Mouse (Mus musculus): Measurements from ENCODE around the gene Sostdc1. TPM values are rescaled to one million over a fixed set of nuclear protein-coding genes. Genes with fewer than 3 reads are reported as not detected.

Sostdc1 gene
- total and polyA plus RNA-seq, 2 experiments from 2014 or later = 8.3 to 16.7 TPM

- Histone ChIP-seq H3K27me3 (ENCODE audit: insufficient read depth, low read length) (no peaks in the 10 kb centered on the region), H3K4me3 (ENCODE audit: low read depth, low read length) (no peak overlapping the region), H3K4me2 (ENCODE audit: low read depth) (no peak overlapping the region), H3K4me1 (ENCODE audit: insufficient read depth) (no peaks in the 10 kb centered on the region), H3K9ac (no peak overlapping the region), H3K36me3 (ENCODE audit: insufficient read depth) (no peaks in the 10 kb centered on the region), H3K27ac (ENCODE audit: low read depth, low read length) (no peak overlapping the region), H3K9me3 (ENCODE audit: low read length) (no peaks in the 10 kb centered on the region)
- DNase-seq (no peak), ATAC-seq (no peak)
- TF ChIP-seq CTCF (IDR thresholded peaks at IDR 0.05; ENCODE audit: low read depth) = no peak
- WGBS = 94% methylated on average over 5 of the region's 5 CpGs
These were observed 46.8 kb downstream of the Sostdc1 start for GRCm38 (mm10) chr12:36360693-36361092.

GRCm38 (mm10) chr12:36364013-36364412, 50.1 kb downstream of the Sostdc1 start:
- Histone ChIP-seq H3K4me2 (ENCODE audit: low read depth) (no peak overlapping the region), H3K4me1 (ENCODE audit: insufficient read depth) (no peaks in the 10 kb centered on the region), H3K9ac (no peak overlapping the region), H3K9me3 (ENCODE audit: low read length) (no peaks in the 10 kb centered on the region), H3K27ac (ENCODE audit: low read depth, low read length) (no peak overlapping the region), H3K4me3 (ENCODE audit: low read depth, low read length) (no peak overlapping the region), H3K27me3 (ENCODE audit: insufficient read depth, low read length) (no peaks in the 10 kb centered on the region), H3K36me3 (ENCODE audit: insufficient read depth) (no peaks in the 10 kb centered on the region)
- DNase-seq (no peak), ATAC-seq (no peak)
- TF ChIP-seq CTCF (IDR thresholded peaks at IDR 0.05; ENCODE audit: low read depth) = no peak
- 92% methylated on average over 4 of the region's 4 CpGs for WGBS

Other genes starting within 250 kb of the Sostdc1 start
- 77.7 and 80.0 TPM in 2 replicates for gene Ankmy2, start 157.0 kb upstream of the Sostdc1 start, total RNA-seq (2014; rRNA removed)
- 65.3 and 78.6 TPM in 2 replicates for gene Ankmy2, start 157.0 kb upstream of the Sostdc1 start, polyA plus RNA-seq (2015; fragmentation: Nextera tagmentation; extraction: Ambion mirVana)
- 379 and 428 TPM in 2 replicates for gene Bzw2, start 156.1 kb upstream of the Sostdc1 start, total RNA-seq (2014; rRNA removed)
- gene Bzw2, start 156.1 kb upstream of the Sostdc1 start, polyA plus RNA-seq (2015; fragmentation: Nextera tagmentation; extraction: Ambion mirVana) = 433 and 494 TPM in 2 replicates
- gene Lrrc72, start 60.7 kb upstream of the Sostdc1 start, total RNA-seq (2014; rRNA removed) = not detected in 2 replicates
- not detected in 2 replicates for gene Lrrc72, start 60.7 kb upstream of the Sostdc1 start, polyA plus RNA-seq (2015; fragmentation: Nextera tagmentation; extraction: Ambion mirVana)
- gene Ispd, start 67.3 kb downstream of the Sostdc1 start, total RNA-seq (2014; rRNA removed) = 10.3 and 12.4 TPM in 2 replicates
- 8.0 and 9.6 TPM in 2 replicates for gene Ispd, start 67.3 kb downstream of the Sostdc1 start, polyA plus RNA-seq (2015; fragmentation: Nextera tagmentation; extraction: Ambion mirVana)
- gene D630036H23Rik, start 68.0 kb downstream of the Sostdc1 start, total RNA-seq (2014; rRNA removed) = 1.1 and 2.9 TPM in 2 replicates
- gene D630036H23Rik, start 68.0 kb downstream of the Sostdc1 start, polyA plus RNA-seq (2015; fragmentation: Nextera tagmentation; extraction: Ambion mirVana) = 1.4 and 2.4 TPM in 2 replicates

Data from forebrain, postnatal 0 days (tissue).